Mouse (Mus musculus): ENCODE data around the gene Larp1b. TPM values are rescaled to one million over a fixed set of nuclear protein-coding genes. Genes with fewer than 3 reads are reported as not detected.

Larp1b gene
- polyA plus RNA-seq, 1 experiment from 2014 or later, result 5.0 TPM

DNA sequence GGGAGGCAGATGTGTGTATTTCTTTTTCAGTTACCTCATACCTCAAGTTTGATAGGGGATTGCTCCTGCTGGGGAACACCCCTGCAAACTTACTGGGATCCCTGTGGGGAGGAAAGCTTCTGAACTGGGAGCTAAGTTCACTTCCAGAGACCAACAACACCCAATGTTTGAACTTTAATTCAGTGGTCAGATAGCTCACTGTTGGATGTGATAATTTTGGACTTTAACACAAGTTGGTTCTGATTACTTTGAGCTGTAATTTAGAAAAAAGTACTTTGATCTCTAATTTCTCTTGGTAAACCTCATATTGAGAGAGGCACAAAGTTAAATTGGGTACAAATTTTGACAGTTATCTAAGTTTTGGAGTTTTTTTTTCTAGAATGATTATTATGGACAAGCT is 137.4 kb downstream of the Larp1b start:
- H3K36me3 ChIP-seq (replicated peaks; ENCODE audit: control insufficient read depth, insufficient read depth), result no peaks in the 10 kb centered on the region
- no peak for DNase-seq (ENCODE audit: low spot score)
- no peaks in the 10 kb centered on the region for H3K9me3 ChIP-seq (ENCODE audit: control insufficient read depth, low read length)
- H3K4me3 ChIP-seq (replicated peaks; ENCODE audit: low read length), result no peak overlapping the region
- no peaks in the 10 kb centered on the region for H3K27me3 ChIP-seq (ENCODE audit: control insufficient read depth, insufficient read depth, low read length)
- peaks cover 9% of the 10 kb centered on the region for H3K4me1 ChIP-seq (replicated peaks; ENCODE audit: control insufficient read depth, insufficient read depth, low read length)
- no peak overlapping the region for H3K27ac ChIP-seq
- no peak overlapping the region for H3K9ac ChIP-seq
- no peak for ATAC-seq (ENCODE audit: low FRiP score)
- no peak overlapping the region for H3K4me2 ChIP-seq (replicated peaks)

Other genes with a start within 250 kb of the Larp1b start
- 0.44 and 0.59 TPM in 2 replicates for gene Slc25a31, start 241.0 kb upstream of the Larp1b start, polyA plus RNA-seq (2014; fragmentation: Nextera tagmentation; extraction: Ambion mirVana)
- gene Hspa4l, start 205.3 kb upstream of the Larp1b start, polyA plus RNA-seq (2014; fragmentation: Nextera tagmentation; extraction: Ambion mirVana), result 56.0 and 65.4 TPM in 2 replicates
- 12.5 and 14.5 TPM in 2 replicates for gene Plk4, start 149.8 kb upstream of the Larp1b start, polyA plus RNA-seq (2014; fragmentation: Nextera tagmentation; extraction: Ambion mirVana)
- gene Mfsd8, start 102.9 kb upstream of the Larp1b start, polyA plus RNA-seq (2014; fragmentation: Nextera tagmentation; extraction: Ambion mirVana), result 12.7 and 13.3 TPM in 2 replicates
- gene Abhd18, start 102.9 kb upstream of the Larp1b start, polyA plus RNA-seq (2014; fragmentation: Nextera tagmentation; extraction: Ambion mirVana), result 10.7 and 11.3 TPM in 2 replicates
- 0.53 and 0.72 TPM in 2 replicates for gene 1700034I23Rik, start 47.3 kb upstream of the Larp1b start, polyA plus RNA-seq (2014; fragmentation: Nextera tagmentation; extraction: Ambion mirVana)
- gene Pgrmc2, start 133.2 kb downstream of the Larp1b start, polyA plus RNA-seq (2014; fragmentation: Nextera tagmentation; extraction: Ambion mirVana), result 23.2 and 26.1 TPM in 2 replicates

Measured in hindbrain, embryonic 14.5 days (tissue).